Mouse (Mus musculus): Measurements from ENCODE around the gene A730071L15Rik. TPM values are rescaled to one million over a fixed set of nuclear protein-coding genes. Genes with fewer than 3 reads are reported as not detected.

The A730071L15Rik gene
- total and polyA plus RNA-seq, 3 experiments, result 0.42 TPM; not detected in 2

DNA sequence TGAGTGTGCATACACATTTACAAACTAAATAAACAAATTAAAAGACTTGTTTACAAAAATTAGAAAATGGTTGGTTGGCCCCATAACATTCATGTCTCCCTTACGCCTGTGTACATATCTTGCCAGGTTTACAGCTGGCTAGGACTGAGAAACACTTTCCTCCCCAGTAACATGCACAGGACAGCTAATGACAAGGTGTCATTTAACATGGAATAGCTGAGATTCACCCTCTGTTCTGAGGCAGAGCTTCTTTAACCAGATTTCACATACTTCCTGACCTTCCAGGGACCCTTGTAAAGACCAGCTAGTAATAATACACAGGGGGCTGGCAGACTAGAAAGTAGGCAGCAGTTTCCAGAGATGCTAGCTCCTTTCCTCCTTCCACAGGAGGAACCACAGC is 8.3 kb downstream of the A730071L15Rik start:
- Histone ChIP-seq H3K4me3 (replicated peaks in 1 of 3; ENCODE audit: low read depth in 2 of 3, low read length in 2 of 3, poor library complexity in 1 of 3) (no peak overlapping the region), H3K27me3 (replicated peaks) (peaks cover 38% of the 10 kb centered on the region)
- in situ Hi-C loops (cut with MboI; ENCODE audit: low pct_ligation_motif_present, low pct_unique_long_range_greater_than_20kb, low sequenced_read_pairs), result no loop called here

DNA sequence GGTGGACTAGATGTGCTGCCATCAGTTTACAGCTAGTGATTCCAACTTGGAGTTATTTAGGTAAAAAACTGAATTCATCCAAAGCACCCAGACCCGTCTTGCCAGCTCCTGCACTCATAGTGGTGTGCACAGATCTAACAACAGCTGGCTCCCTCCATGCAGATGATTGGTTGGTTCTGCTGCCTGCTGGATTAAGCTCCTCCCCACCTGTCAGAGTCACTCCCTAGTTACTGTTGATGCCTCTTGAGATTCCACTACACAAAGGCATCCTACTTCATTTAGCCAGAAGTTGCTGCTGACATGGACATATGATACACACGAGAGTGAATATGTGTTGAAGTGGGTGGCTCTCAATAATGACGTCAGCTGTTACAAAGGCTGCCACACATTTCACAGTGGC is 17.0 kb downstream of the A730071L15Rik start:
- no peak overlapping the region for H3K27ac ChIP-seq (ENCODE audit: insufficient read depth, low read depth)
- no peak overlapping the region for H3K4me3 ChIP-seq (replicated peaks in 1 of 3; ENCODE audit: low read depth in 2 of 3, low read length in 2 of 3, poor library complexity in 1 of 3)
- dilution Hi-C loops (cut with MboI; ENCODE audit: extremely low pct_ligation_motif_present, extremely low pct_unique_long_range_greater_than_20kb, low sequenced_read_pairs) (no loop called here), in situ Hi-C loops (cut with MboI; ENCODE audit: low pct_ligation_motif_present, low pct_unique_long_range_greater_than_20kb, low sequenced_read_pairs) (no loop called here)
- H3K4me2 ChIP-seq (ENCODE audit: insufficient read depth, low read depth, poor library complexity, severe bottlenecking), result no peak overlapping the region
- TF ChIP-seq ETS1 (conservative IDR thresholded peaks at IDR 0.05; ENCODE audit: low read depth, low read length), result no peak
- TF ChIP-seq RCOR1 (conservative IDR thresholded peaks at IDR 0.05; ENCODE audit: low read depth, low read length), result no peak
- TF ChIP-seq MEF2A (IDR thresholded peaks at IDR 0.05; ENCODE audit: borderline replicate concordance, low read depth, low read length), result no peak
- TF ChIP-seq NRF1 (IDR thresholded peaks at IDR 0.05; ENCODE audit: low read depth, low read length), result no peak
- no peak for TF ChIP-seq GABPA (IDR thresholded peaks at IDR 0.05; ENCODE audit: insufficient replicate concordance, low read depth, low read length)
- no peak for TF ChIP-seq HCFC1 (IDR thresholded peaks at IDR 0.05; ENCODE audit: low read depth, low read length)
- TF ChIP-seq MAX (IDR thresholded peaks at IDR 0.05; ENCODE audit: low read length), result no peak
- TF ChIP-seq ELF1 (IDR thresholded peaks at IDR 0.05; ENCODE audit: low read depth, low read length), result no peak
- no peak for TF ChIP-seq BHLHE40 (IDR thresholded peaks at IDR 0.05; ENCODE audit: low read depth, low read length)
- TF ChIP-seq ZC3H11A (IDR thresholded peaks at IDR 0.05; ENCODE audit: low read depth, low read length), result no peak
- TF ChIP-seq EP300 (IDR thresholded peaks at IDR 0.05; ENCODE audit: low read length), result no peak
- TF ChIP-seq MXI1 (IDR thresholded peaks at IDR 0.05; ENCODE audit: low read depth, low read length), result no peak
- no peak for TF ChIP-seq MAFK (IDR thresholded peaks at IDR 0.05; ENCODE audit: insufficient replicate concordance, low read length)
- no peak for TF ChIP-seq ZMIZ1 (IDR thresholded peaks at IDR 0.05; ENCODE audit: low read depth, low read length)
- no peaks in the 10 kb centered on the region for H3K9me3 ChIP-seq (replicated peaks; ENCODE audit: low read length)
- H3K4me1 ChIP-seq (ENCODE audit: control insufficient read depth in 1 of 2, insufficient read depth in 2 of 2), result peaks cover 3 to 4% of the 10 kb centered on the region in 2 experiments; a peak in 2 of 4 replicates
- no peaks in the 10 kb centered on the region for H3K36me3 ChIP-seq (replicated peaks in 1 of 2; ENCODE audit: control insufficient read depth in 1 of 2, insufficient read depth in 1 of 2, low read length in 1 of 2)
- H3K79me2 ChIP-seq (replicated peaks; ENCODE audit: control insufficient read depth, extremely low read depth, insufficient read depth, poor library complexity, severe bottlenecking), result no peaks in the 10 kb centered on the region
- peaks cover 2% of the 10 kb centered on the region for H3K27me3 ChIP-seq (replicated peaks)
- no peak for DNase-seq (ENCODE audit: extremely low read depth)
- no peak overlapping the region for H3K9ac ChIP-seq (ENCODE audit: insufficient read depth, low read depth)

More for the DNA sequence above, 8.3 kb downstream of the A730071L15Rik start:
- TF ChIP-seq MEF2A (IDR thresholded peaks at IDR 0.05; ENCODE audit: borderline replicate concordance, low read depth, low read length) (no peak), MXI1 (IDR thresholded peaks at IDR 0.05; ENCODE audit: low read depth, low read length) (no peak), MYC (IDR thresholded peaks at IDR 0.05; ENCODE audit: low read depth, low read length) (no peak), POLR2A (IDR thresholded peaks at IDR 0.05; ENCODE audit: low read depth, low read length) (no peak), MAZ (IDR thresholded peaks at IDR 0.05; ENCODE audit: low read depth, low read length) (no peak), ZC3H11A (IDR thresholded peaks at IDR 0.05; ENCODE audit: low read depth, low read length) (no peak), JUN (IDR thresholded peaks at IDR 0.05; ENCODE audit: insufficient read depth, low read depth, low read length) (no peak), NRF1 (IDR thresholded peaks at IDR 0.05; ENCODE audit: low read depth, low read length) (no peak), BHLHE40 (IDR thresholded peaks at IDR 0.05; ENCODE audit: low read depth, low read length) (no peak), ZMIZ1 (IDR thresholded peaks at IDR 0.05; ENCODE audit: low read depth, low read length) (no peak), CHD2 (IDR thresholded peaks at IDR 0.05; ENCODE audit: low read length) (no peak), IRF4 (IDR thresholded peaks at IDR 0.05; ENCODE audit: low read depth, low read length) (no peak), CTCF (conservative IDR thresholded peaks at IDR 0.05 in 1 of 2, IDR thresholded peaks at IDR 0.05 in 1 of 2; ENCODE audit: low read depth in 2 of 2, low read length in 2 of 2) (no peak), PAX5 (IDR thresholded peaks at IDR 0.05; ENCODE audit: low read length) (no peak), MAX (IDR thresholded peaks at IDR 0.05; ENCODE audit: low read length) (no peak), TBP (conservative IDR thresholded peaks at IDR 0.05; ENCODE audit: low read depth, low read length) (no peak), E2F4 (IDR thresholded peaks at IDR 0.05; ENCODE audit: insufficient replicate concordance, low read depth, low read length) (no peak), UBTF (IDR thresholded peaks at IDR 0.05; ENCODE audit: low read depth, low read length) (no peak), SIN3A (IDR thresholded peaks at IDR 0.05; ENCODE audit: low read length) (no peak), RCOR1 (conservative IDR thresholded peaks at IDR 0.05; ENCODE audit: low read depth, low read length) (no peak)
- no peak overlapping the region for H3K9ac ChIP-seq (ENCODE audit: insufficient read depth, low read depth)
- DNase-seq (ENCODE audit: extremely low read depth), result no peak
- peaks cover 28% of the 10 kb centered on the region for H3K9me3 ChIP-seq (replicated peaks; ENCODE audit: low read length)
- H3K79me2 ChIP-seq (replicated peaks; ENCODE audit: control insufficient read depth, extremely low read depth, insufficient read depth, poor library complexity, severe bottlenecking), result no peaks in the 10 kb centered on the region
- no peak overlapping the region for H3K4me2 ChIP-seq (ENCODE audit: insufficient read depth, low read depth, poor library complexity, severe bottlenecking)
- dilution Hi-C loops (cut with MboI; ENCODE audit: extremely low pct_ligation_motif_present, extremely low pct_unique_long_range_greater_than_20kb, low sequenced_read_pairs), result no loop called here
- no peaks in the 10 kb centered on the region for H3K36me3 ChIP-seq (replicated peaks in 1 of 2; ENCODE audit: control insufficient read depth in 1 of 2, insufficient read depth in 1 of 2, low read length in 1 of 2)
- no peaks in the 10 kb centered on the region for H3K4me1 ChIP-seq (ENCODE audit: control insufficient read depth in 1 of 2, insufficient read depth in 2 of 2)
- H3K27ac ChIP-seq (ENCODE audit: insufficient read depth, low read depth), result no peak overlapping the region
